Mouse (Mus musculus): ENCODE measurements at regions not wholly inside any gene's neighbourhood (a gene's known extent, or its start where the extent isn't known, plus 50 kb on each side); places are given as distances from the start of the nearest gene placed in this dataset.

DNA sequence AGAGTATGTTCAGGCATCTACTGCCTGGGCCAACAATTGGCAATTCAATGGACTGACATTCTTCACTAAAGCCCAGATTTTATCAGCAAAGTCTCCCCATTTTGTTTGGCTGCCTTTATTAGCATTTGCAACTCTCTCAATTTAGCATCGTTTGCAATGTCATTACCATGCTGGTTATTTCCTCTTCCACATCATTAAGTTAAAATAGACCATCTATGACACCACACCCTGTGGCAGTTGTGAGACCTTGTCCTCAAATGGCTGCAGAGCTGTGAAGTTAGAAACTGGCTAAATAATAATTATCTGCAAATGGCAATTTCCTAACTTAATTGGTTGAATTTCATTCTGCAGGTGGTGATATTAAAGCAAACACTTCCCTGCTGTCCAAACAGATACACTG is 381.8 kb downstream of the H2al1n start:
- H3K9ac ChIP-seq (ENCODE audit: low read depth, low read length): no peak overlapping the region
- H3K9me3 ChIP-seq (replicated peaks; ENCODE audit: control insufficient read depth, low read length): no peaks in the 10 kb centered on the region
- no peaks in the 10 kb centered on the region for H3K27me3 ChIP-seq (ENCODE audit: control insufficient read depth, insufficient read depth, low read length)
- H3K4me1 ChIP-seq (ENCODE audit: control insufficient read depth, insufficient read depth, low read length): no peaks in the 10 kb centered on the region
- H3K4me3 ChIP-seq (ENCODE audit: low read depth, low read length): no peak overlapping the region
- 55% methylated on average over 1 of the region's 1 CpGs for WGBS (ENCODE audit: insufficient replicate concordance)
- ATAC-seq (replicated peaks; ENCODE audit: insufficient number of reproducible peaks, low FRiP score, low TSS enrichment): no peak
- no peak overlapping the region for H3K27ac ChIP-seq (ENCODE audit: low read depth, low read length)
- H3K4me2 ChIP-seq: no peak overlapping the region
- H3K36me3 ChIP-seq (ENCODE audit: control insufficient read depth, insufficient read depth, low read length): no peaks in the 10 kb centered on the region

- H3K36me3 ChIP-seq (ENCODE audit: control insufficient read depth, insufficient read depth, low read length): no peaks in the 10 kb centered on the region
- no peaks in the 10 kb centered on the region for H3K4me1 ChIP-seq (ENCODE audit: control insufficient read depth, insufficient read depth, low read length)
- H3K27ac ChIP-seq (ENCODE audit: low read depth, low read length): no peak overlapping the region
- no peaks in the 10 kb centered on the region for H3K9me3 ChIP-seq (replicated peaks; ENCODE audit: control insufficient read depth, low read length)
- ATAC-seq (replicated peaks; ENCODE audit: insufficient number of reproducible peaks, low FRiP score, low TSS enrichment): no peak
- H3K27me3 ChIP-seq (ENCODE audit: control insufficient read depth, insufficient read depth, low read length): no peaks in the 10 kb centered on the region
- H3K4me2 ChIP-seq: no peak overlapping the region
- H3K9ac ChIP-seq (ENCODE audit: low read depth, low read length): no peak overlapping the region
- no peak overlapping the region for H3K4me3 ChIP-seq (ENCODE audit: low read depth, low read length)
These were observed 385.9 kb downstream of the H2al1n start for GRCm38 (mm10) chrX:14596799-14597198.

GRCm38 (mm10) chrX:14601916-14602315 is 391.0 kb downstream of the H2al1n start:
- H3K9me3 ChIP-seq (replicated peaks; ENCODE audit: control insufficient read depth, low read length): no peaks in the 10 kb centered on the region
- no peaks in the 10 kb centered on the region for H3K27me3 ChIP-seq (ENCODE audit: control insufficient read depth, insufficient read depth, low read length)
- no peaks in the 10 kb centered on the region for H3K36me3 ChIP-seq (ENCODE audit: control insufficient read depth, insufficient read depth, low read length)
- no peak for ATAC-seq (replicated peaks; ENCODE audit: insufficient number of reproducible peaks, low FRiP score, low TSS enrichment)
- 79% methylated on average over 2 of the region's 2 CpGs for WGBS (ENCODE audit: insufficient replicate concordance)
- no peak overlapping the region for H3K4me2 ChIP-seq
- H3K4me3 ChIP-seq (ENCODE audit: low read depth, low read length): no peak overlapping the region
- no peaks in the 10 kb centered on the region for H3K4me1 ChIP-seq (ENCODE audit: control insufficient read depth, insufficient read depth, low read length)
- H3K9ac ChIP-seq (ENCODE audit: low read depth, low read length): no peak overlapping the region
- no peak overlapping the region for H3K27ac ChIP-seq (ENCODE audit: low read depth, low read length)

GRCm38 (mm10) chrX:14609196-14609595 is 398.2 kb downstream of the H2al1n start:
- 77% methylated on average over 1 of the region's 1 CpGs for WGBS (ENCODE audit: insufficient replicate concordance)

GRCm38 (mm10) chrX:14628267-14628901 is 417.4 kb downstream of the H2al1n start:
- Histone ChIP-seq H3K4me1 (ENCODE audit: control insufficient read depth, insufficient read depth, low read length) (no peaks in the 10 kb centered on the region), H3K4me3 (ENCODE audit: low read depth, low read length) (no peak overlapping the region), H3K4me2 (no peak overlapping the region), H3K9me3 (replicated peaks; ENCODE audit: control insufficient read depth, low read length) (no peaks in the 10 kb centered on the region), H3K36me3 (ENCODE audit: control insufficient read depth, insufficient read depth, low read length) (no peaks in the 10 kb centered on the region), H3K9ac (ENCODE audit: low read depth, low read length) (no peak overlapping the region), H3K27ac (ENCODE audit: low read depth, low read length) (no peak overlapping the region), H3K27me3 (ENCODE audit: control insufficient read depth, insufficient read depth, low read length) (no peaks in the 10 kb centered on the region)
- 40% methylated on average over 10 of the region's 10 CpGs for WGBS (ENCODE audit: insufficient replicate concordance)
- peak; percentile 67; the same call in 1 of the 2 replicates for ATAC-seq (replicated peaks; ENCODE audit: insufficient number of reproducible peaks, low FRiP score, low TSS enrichment)

More at GRCm38 (mm10) chrX:14609196-14609595, 398.2 kb downstream of the H2al1n start:
- H3K36me3 ChIP-seq (ENCODE audit: control insufficient read depth, insufficient read depth, low read length): no peaks in the 10 kb centered on the region
- no peaks in the 10 kb centered on the region for H3K4me1 ChIP-seq (ENCODE audit: control insufficient read depth, insufficient read depth, low read length)
- ATAC-seq (replicated peaks; ENCODE audit: insufficient number of reproducible peaks, low FRiP score, low TSS enrichment): no peak
- H3K9ac ChIP-seq (ENCODE audit: low read depth, low read length): no peak overlapping the region
- no peaks in the 10 kb centered on the region for H3K9me3 ChIP-seq (replicated peaks; ENCODE audit: control insufficient read depth, low read length)
- no peaks in the 10 kb centered on the region for H3K27me3 ChIP-seq (ENCODE audit: control insufficient read depth, insufficient read depth, low read length)
- H3K4me2 ChIP-seq: no peak overlapping the region
- H3K4me3 ChIP-seq (ENCODE audit: low read depth, low read length): no peak overlapping the region
- no peak overlapping the region for H3K27ac ChIP-seq (ENCODE audit: low read depth, low read length)

- H3K9ac ChIP-seq (ENCODE audit: low read depth, low read length): no peak overlapping the region
- H3K4me1 ChIP-seq (ENCODE audit: control insufficient read depth, insufficient read depth, low read length): no peaks in the 10 kb centered on the region
- H3K36me3 ChIP-seq (ENCODE audit: control insufficient read depth, insufficient read depth, low read length): no peaks in the 10 kb centered on the region
- no peak overlapping the region for H3K4me3 ChIP-seq (ENCODE audit: low read depth, low read length)
- H3K4me2 ChIP-seq: no peak overlapping the region
- no peak overlapping the region for H3K27ac ChIP-seq (ENCODE audit: low read depth, low read length)
- no peaks in the 10 kb centered on the region for H3K27me3 ChIP-seq (ENCODE audit: control insufficient read depth, insufficient read depth, low read length)
- no peak for ATAC-seq (replicated peaks; ENCODE audit: insufficient number of reproducible peaks, low FRiP score, low TSS enrichment)
- 78% methylated on average over 3 of the region's 3 CpGs for WGBS (ENCODE audit: insufficient replicate concordance)
- no peaks in the 10 kb centered on the region for H3K9me3 ChIP-seq (replicated peaks; ENCODE audit: control insufficient read depth, low read length)
These were observed 428.4 kb downstream of the H2al1n start for GRCm38 (mm10) chrX:14639378-14639777.

DNA sequence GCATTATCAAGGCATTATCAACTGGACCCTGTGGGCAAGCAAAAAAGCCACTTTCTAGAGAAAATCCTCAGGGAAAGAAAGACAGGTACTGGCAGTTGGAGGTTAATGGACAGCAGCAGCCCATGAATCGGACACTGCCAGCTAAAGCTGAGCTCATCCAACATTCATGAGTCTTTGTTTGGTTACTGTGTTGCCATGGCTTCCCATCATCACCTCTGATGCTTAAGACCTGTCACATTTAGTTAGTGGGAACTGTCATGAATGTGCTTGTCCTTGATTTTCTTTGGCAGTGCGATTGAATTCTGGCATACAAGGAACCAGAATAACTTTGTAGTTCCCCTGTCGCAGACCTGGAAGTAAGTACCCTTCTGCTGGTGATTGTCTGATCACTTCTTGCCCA is 453.9 kb downstream of the H2al1n start:
- ATAC-seq (replicated peaks; ENCODE audit: insufficient number of reproducible peaks, low FRiP score, low TSS enrichment): no peak
- Histone ChIP-seq H3K9ac (ENCODE audit: low read depth, low read length) (no peak overlapping the region), H3K27ac (ENCODE audit: low read depth, low read length) (no peak overlapping the region), H3K4me2 (no peak overlapping the region), H3K27me3 (ENCODE audit: control insufficient read depth, insufficient read depth, low read length) (no peaks in the 10 kb centered on the region), H3K9me3 (replicated peaks; ENCODE audit: control insufficient read depth, low read length) (no peaks in the 10 kb centered on the region), H3K4me1 (ENCODE audit: control insufficient read depth, insufficient read depth, low read length) (no peaks in the 10 kb centered on the region), H3K36me3 (ENCODE audit: control insufficient read depth, insufficient read depth, low read length) (no peaks in the 10 kb centered on the region), H3K4me3 (ENCODE audit: low read depth, low read length) (no peak overlapping the region)
- 62% methylated on average over 3 of the region's 3 CpGs for WGBS (ENCODE audit: insufficient replicate concordance)

- H3K9me3 ChIP-seq (replicated peaks; ENCODE audit: control insufficient read depth, low read length): no peaks in the 10 kb centered on the region
These were observed 485.4 kb downstream of the H2al1n start for GRCm38 (mm10) chrX:14696375-14696774.

GRCm38 (mm10) chrX:14738999-14739398 is 528.1 kb downstream of the H2al1n start:
- Histone ChIP-seq H3K27ac (ENCODE audit: low read depth, low read length) (no peak overlapping the region), H3K27me3 (ENCODE audit: control insufficient read depth, insufficient read depth, low read length) (no peaks in the 10 kb centered on the region), H3K9me3 (replicated peaks; ENCODE audit: control insufficient read depth, low read length) (no peaks in the 10 kb centered on the region), H3K4me2 (no peak overlapping the region), H3K4me1 (ENCODE audit: control insufficient read depth, insufficient read depth, low read length) (no peaks in the 10 kb centered on the region), H3K9ac (ENCODE audit: low read depth, low read length) (no peak overlapping the region), H3K36me3 (ENCODE audit: control insufficient read depth, insufficient read depth, low read length) (no peaks in the 10 kb centered on the region), H3K4me3 (ENCODE audit: low read depth, low read length) (no peak overlapping the region)
- ATAC-seq (replicated peaks; ENCODE audit: insufficient number of reproducible peaks, low FRiP score, low TSS enrichment): no peak

More at GRCm38 (mm10) chrX:14696375-14696774, 485.4 kb downstream of the H2al1n start:
- H3K4me2 ChIP-seq: no peak overlapping the region
- H3K36me3 ChIP-seq (ENCODE audit: control insufficient read depth, insufficient read depth, low read length): no peaks in the 10 kb centered on the region
- no peaks in the 10 kb centered on the region for H3K4me1 ChIP-seq (ENCODE audit: control insufficient read depth, insufficient read depth, low read length)
- WGBS (ENCODE audit: insufficient replicate concordance): 87% methylated on average over 2 of the region's 2 CpGs
- no peak for ATAC-seq (replicated peaks; ENCODE audit: insufficient number of reproducible peaks, low FRiP score, low TSS enrichment)
- H3K4me3 ChIP-seq (ENCODE audit: low read depth, low read length): no peak overlapping the region
- no peaks in the 10 kb centered on the region for H3K27me3 ChIP-seq (ENCODE audit: control insufficient read depth, insufficient read depth, low read length)
- no peak overlapping the region for H3K9ac ChIP-seq (ENCODE audit: low read depth, low read length)
- H3K27ac ChIP-seq (ENCODE audit: low read depth, low read length): no peak overlapping the region
